Mouse (Mus musculus) liver, adult 10 weeks (tissue): Measurements from ENCODE around the gene Fga. TPM values are rescaled to one million over a fixed set of nuclear protein-coding genes. Genes with fewer than 3 reads are reported as not detected.

Experiments used
- polyA plus RNA-seq: library from polyadenylated mRNA; stranded (reverse); fragments of 350-450 nt; fragmentation: Illumina TruSeq; extraction: RNeasy Lipid Tissue Mini Kit (QIAGEN cat#74804); gene quantifications from one replicate; pipeline ENCODE4 v1.2.3, GENCODE M21; 2014; ENCODE audit warnings: low read depth, low replicate concordance

Fga gene
- polyA plus RNA-seq = 3,399 TPM

GRCm38 (mm10) chr3:83025475-83026301 is at the start of gene Fga:
Gene Fga (plus strand): TSS chr3:83026076.

GRCm38 (mm10) chr3:83007557-83007956 is 18.3 kb upstream of the Fga start, which contains the start of gene Fgg:
Gene Fgg (plus strand): TSS chr3:83007724.

GRCm38 (mm10) chr3:83049680-83050079 is 23.8 kb downstream of the Fga start, which contains the start of gene Fgb:
Gene Fgb (minus strand): TSS chr3:83049863.

GRCm38 (mm10) chr3:83055281-83056038 is 29.6 kb downstream of the Fga start, which contains the start of gene Plrg1:
Gene Plrg1 (plus strand): TSS chr3:83055522.

Other genes with a start within 250 kb of the Fga start
- 0.34 TPM for gene Rbm46, start 149.6 kb upstream of the Fga start, polyA plus RNA-seq
- 15.6 TPM for gene Lrat, start 122.1 kb upstream of the Fga start, polyA plus RNA-seq
- gene Fgg, start 18.4 kb upstream of the Fga start, polyA plus RNA-seq = 6,189 TPM
- 2,273 TPM for gene Fgb, start 23.8 kb downstream of the Fga start, polyA plus RNA-seq
- 18.1 TPM for gene Plrg1, start 29.4 kb downstream of the Fga start, polyA plus RNA-seq
- gene Dchs2, start 101.9 kb downstream of the Fga start, polyA plus RNA-seq = not detected